Mouse (Mus musculus): ENCODE measurements at regions not wholly inside any gene's neighbourhood (a gene's known extent, or its start where the extent isn't known, plus 50 kb on each side); places are given as distances from the start of the nearest gene placed in this dataset.
"Not testable (repeated sequence)": the region's sequence is repeated elsewhere in the genome, so short reads cannot be mapped to it uniquely, and the experiment has no call there.

DNA sequence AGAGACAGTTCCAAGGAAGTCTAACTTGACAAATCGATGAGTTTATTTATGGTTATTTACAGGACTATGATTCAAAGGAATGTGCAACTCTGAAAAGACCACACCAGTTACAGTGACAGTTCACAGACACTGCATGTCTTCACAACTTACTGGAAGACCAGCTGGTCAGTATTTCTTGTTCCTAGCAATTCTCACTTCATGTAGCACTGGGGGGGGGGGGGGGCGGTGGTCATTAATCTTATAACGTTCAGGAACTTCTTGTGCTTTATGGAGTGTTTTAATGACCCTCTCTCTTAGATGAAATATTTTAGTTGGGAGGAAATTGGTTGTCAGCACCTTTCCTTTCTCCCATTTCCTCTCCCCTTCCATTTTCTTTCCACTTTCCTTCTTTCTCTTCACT, 1752.1 kb upstream of the Cntnap5a start:
- CTCF ChIA-PET = no interaction called here

DNA sequence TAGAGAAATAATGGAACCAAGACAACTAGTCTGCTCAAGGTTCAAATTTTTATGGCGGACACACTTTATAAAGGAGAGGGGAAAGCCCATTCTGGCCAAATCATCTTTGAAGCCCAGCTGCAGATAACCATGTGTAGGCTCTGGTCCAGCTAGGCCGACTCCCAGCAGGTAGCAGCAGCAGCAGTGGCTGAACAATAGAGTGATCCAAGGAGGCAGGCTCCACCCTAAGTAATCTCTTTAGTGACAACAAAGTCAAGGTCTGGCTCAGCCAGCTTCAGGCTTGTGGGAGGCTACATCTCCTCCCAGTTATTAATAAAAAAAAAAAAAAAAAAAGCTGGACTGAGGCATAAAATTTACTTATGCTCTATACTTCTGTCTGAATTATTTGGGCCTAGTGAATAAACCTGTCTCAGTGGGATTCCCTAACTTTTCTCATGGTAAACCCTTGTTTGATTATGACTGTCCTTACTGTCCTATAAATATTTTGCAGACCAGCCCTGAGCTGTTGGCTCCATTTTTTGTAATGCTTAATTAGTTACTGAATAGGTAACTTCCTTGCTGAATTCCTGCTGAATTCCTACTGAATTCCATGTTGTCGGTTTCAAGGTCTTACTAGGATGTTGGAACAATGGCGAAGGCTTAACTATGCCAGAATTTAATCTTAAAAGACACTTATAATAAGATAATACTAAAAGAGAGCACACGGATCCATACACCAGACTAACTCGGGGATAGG, 1726.4 kb upstream of the Cntnap5a start:
- CTCF ChIA-PET = interaction anchor here (0.5 kb wide), 1 partner anchor 41 kb away, joined by 5 read pairs; no protein-coding TSS in a partner anchor

DNA sequence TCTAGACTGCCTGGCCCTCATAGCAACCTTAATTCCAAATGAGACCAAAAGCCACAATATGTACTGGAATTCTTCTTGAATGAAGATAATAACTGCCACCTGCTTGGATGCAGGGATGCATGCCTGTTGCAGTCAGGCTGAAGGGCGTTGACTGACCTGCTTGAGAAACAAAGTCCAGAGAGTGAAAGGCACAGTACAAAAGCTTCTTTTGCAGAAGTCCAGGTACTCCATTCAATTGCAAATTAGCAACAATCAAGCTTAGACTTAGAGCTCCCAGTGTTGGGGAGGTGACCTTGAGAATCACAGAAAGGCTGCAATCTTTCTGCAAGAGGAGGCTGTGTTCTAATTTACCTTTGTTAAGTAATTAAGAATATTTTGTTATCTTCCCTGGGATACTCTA, 1725.3 kb upstream of the Cntnap5a start:
- CTCF ChIA-PET = not testable (repeated sequence)

DNA sequence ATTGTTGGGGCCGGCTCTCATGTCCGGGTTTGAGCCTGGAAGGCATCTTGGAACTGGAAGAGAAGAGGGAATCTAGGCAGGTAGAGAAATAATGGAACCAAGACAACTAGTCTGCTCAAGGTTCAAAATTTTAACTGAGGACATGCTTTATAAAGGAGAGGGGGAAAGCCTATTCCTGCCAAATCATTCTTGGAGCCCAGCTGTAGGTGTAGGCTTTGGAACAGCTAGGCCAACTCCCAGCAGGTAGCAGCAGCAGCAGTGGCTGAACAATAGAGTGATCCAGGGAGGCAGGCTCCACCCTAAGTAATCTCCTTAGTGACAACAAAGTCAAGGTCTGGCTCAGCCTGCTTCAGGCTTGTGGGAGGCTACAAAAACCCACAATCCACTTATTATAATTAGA, 1720.6 kb upstream of the Cntnap5a start:
- CTCF ChIA-PET = not testable (repeated sequence)

DNA sequence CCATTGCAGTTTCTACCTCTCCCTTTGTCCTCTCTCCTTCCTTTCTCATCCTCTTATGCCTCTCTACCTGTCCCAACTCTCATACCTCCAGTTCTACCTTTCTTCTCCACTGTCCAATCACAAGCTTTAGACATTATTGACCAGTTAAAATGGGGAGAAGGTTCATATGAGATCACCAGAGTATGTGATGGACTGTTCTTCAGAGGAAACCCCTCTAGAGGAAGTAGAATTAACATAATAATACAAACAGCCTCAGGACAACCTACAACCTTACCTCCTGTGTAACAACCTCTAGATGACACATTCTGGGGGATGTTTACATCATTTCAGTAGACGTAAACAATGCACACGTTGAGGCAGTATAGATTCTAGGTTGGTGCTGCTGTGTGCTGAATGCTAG, 1720.1 kb upstream of the Cntnap5a start:
- CTCF ChIA-PET = no interaction called here

DNA sequence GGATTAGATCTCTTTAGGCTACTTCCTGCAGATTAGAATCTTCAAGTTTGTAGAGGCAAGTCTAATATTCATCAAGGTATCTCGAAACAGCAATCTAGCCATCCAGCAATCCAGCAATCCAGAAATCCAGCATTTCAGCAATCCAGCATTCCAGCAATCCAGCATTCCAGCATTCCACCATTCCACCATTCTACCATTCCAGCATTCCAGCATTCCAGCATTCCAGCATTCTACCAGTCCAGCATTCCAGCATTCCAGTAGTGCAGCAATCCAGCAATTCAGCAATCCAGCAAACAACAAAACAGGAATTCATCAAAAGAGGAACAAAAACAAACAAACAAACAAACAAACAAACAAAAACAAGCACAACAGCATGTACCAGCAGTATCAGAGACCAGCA, 1713.9 kb upstream of the Cntnap5a start:
- CTCF ChIA-PET = no interaction called here

DNA sequence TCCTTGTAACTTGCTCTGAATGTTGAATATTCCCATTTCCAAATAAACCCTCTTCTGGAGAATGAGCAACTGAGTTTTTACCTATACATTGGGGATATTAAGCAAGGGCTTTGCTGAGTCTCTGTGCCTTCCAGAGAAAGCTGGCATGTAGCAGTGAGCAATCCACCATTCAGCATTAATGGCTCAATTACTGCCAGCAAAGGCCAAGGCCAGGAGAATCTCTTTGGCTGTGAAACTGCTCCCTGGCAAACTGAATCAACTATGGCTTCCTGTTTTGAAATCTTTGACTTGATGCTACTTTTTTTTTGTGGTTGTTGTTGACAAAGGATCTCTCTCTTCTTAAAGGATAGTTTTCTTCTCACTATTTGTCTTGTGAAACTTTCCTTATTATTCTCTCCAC, 1704.4 kb upstream of the Cntnap5a start:
- CTCF ChIA-PET = no interaction called here

DNA sequence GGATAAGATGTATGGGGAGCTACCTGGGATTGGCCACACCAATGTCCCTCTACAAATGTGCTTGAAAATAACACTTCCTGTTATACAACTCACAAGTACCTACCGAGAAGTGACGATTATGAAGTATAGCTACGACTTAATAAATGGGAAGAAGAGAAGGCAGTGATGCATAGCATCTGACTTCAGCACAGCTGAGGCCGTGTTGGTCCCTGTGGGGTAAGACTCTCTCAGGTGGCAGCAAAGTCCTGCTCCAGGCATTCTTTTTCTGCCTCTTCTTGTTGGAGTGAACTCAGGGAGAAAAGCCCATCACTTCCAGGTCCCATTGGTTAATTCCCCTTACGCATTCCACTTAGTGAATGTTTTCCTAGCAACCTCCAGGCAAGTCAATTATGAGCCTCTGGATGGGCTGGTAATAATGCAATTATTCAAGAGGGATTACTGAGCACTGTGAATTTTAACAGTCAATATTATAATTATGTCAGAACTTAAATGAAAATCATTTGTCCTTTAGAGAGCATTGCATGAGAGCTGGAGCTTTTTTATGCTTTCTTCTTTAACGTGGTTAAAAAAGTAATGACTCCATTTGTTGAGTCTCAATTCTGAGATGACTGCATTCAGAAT, 1694.8 kb upstream of the Cntnap5a start:
- CTCF ChIA-PET = no interaction called here

DNA sequence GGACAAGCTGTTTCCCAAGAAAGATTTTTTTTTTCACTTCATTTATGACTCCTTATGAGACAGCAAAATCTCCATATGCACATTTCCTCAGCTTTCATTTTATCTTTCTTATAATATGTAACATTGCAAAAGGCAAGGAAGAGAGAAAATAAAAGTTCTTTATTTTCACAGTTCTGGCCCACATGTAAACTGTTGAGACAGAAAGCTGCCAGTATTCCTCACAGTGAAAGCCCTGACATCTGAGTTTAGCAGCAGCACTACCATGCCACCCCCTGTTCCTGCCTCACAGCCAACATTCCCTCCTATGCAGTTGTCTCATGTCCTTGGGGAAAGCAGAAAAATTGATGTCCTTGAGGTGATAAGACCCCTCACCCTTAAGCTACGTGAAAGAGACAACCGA, 1692.1 kb upstream of the Cntnap5a start:
- CTCF ChIA-PET = no interaction called here

DNA sequence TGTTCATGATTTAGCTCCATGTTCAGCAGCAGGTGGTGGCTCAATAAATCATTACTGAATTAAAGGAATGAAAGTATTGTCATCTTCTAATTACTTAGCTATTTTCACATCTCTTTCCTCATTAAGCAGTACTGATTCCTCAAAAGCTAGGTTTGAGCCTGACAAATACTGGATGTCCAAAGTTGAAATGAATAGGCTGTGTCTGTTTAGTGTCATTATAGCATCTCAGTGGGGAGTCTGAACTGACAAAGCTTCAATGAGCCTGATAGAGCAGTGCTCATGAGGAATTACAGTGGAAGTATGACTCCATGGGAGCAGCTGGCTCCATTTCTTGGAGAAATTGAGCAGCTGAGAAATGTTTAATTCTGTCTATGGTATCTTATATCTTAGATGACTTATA, 1646.7 kb upstream of the Cntnap5a start:
- CTCF ChIA-PET = no interaction called here

DNA sequence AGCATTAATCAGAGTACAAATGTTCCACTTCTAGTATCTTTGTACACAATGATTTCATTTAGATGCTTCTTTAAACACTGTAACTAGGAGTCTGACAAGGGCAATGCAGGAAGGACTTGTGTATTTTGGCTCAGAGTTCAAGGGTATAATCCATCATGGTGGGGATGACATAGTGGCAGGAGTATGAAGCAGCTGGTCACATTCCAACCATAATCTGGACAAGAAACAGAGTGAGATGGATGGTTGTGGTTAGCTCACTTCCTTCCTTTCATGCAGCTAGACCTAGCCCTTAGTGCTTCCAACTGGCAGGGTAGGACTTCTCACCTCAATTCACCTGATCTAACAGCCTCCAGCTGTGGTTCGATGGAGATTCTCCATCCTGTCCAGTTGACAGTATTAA, 1645.2 kb upstream of the Cntnap5a start:
- CTCF ChIA-PET = no interaction called here

DNA sequence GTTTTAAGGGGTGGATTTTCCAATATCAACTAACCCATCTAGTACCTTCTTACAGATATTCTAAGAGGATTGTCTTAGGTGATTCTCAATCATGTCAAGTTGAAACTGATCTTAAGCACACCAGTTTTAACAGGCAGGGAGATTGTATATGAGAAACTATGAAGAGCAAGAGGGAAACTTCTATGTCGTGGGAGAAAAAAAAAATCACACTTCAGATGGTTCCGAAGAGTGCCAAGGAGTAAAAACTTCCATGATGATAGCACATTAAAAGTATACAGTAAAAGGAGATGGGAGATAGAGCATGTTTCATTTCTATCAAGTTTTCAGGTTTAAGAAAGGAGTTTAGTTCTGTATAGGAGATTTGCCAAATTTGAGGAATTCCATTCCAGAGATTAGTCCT, 1621.5 kb upstream of the Cntnap5a start:
- CTCF ChIA-PET = no interaction called here

DNA sequence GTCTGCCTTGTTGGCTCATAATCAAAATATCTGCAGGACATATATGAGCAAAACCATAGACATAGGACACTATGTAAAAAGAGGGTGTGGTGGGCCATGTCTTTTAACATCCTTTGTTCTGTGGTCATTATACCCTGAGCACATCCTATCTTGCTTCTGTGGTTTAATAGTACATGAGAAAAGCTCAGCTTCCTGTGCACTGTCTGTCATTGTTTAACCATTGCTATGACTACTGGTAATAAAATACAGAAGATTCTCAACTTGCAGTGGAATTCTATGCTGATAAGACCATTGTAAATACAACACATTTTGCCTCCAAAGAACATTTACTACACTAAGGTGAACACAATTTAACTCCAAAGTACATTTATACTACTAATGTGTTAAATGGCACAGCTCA, 1610.0 kb upstream of the Cntnap5a start:
- CTCF ChIA-PET = no interaction called here

Data from spleen, embryonic (tissue).